Mouse (Mus musculus) CH12.LX (cell line): ENCODE results near the gene Rrp8. TPM values are rescaled to one million over a fixed set of nuclear protein-coding genes. Genes with fewer than 3 reads are reported as not detected.

ENCODE experiments used
- DNase-seq: peaks from one replicate; pipeline ENCODE4 v3.0.0-alpha.2; 2013; ENCODE audit errors: extremely low read depth
- H3K27ac ChIP-seq: 2 replicates; pipeline ENCODE4 v1.5.1; 2012; ENCODE audit warnings: low read depth, mild to moderate bottlenecking, control low read depth, moderate library complexity; ENCODE audit not compliant: insufficient read depth
- H3K27me3 ChIP-seq: replicated peaks from 2 replicates; pipeline ENCODE3; 2012; ENCODE audit warnings: inconsistent platforms
- H3K36me3 ChIP-seq, 2 experiments: replicated peaks in 1 of 2; 2 replicates each; pipeline versions ENCODE3 to v1.6.1; 2012; ENCODE audit warnings: inconsistent platforms in 1 of 2, low read length in 1 of 2, mild to moderate bottlenecking in 1 of 2, mixed read lengths in 1 of 2, moderate library complexity in 1 of 2; ENCODE audit not compliant: control insufficient read depth in 1 of 2, insufficient read depth in 1 of 2
- H3K4me1 ChIP-seq, 2 experiments: 2 replicates each; pipeline ENCODE4 v1.6.1; 2012; ENCODE audit warnings: inconsistent platforms in 1 of 2, moderate library complexity in 1 of 2; ENCODE audit not compliant: insufficient read depth in 2 of 2, control insufficient read depth in 1 of 2
- H3K4me2 ChIP-seq: 2 replicates; pipeline ENCODE4 v1.6.1; 2012; ENCODE audit warnings: low read depth, mild to moderate bottlenecking, control low read depth; ENCODE audit not compliant: poor library complexity, insufficient read depth, severe bottlenecking
- H3K4me3 ChIP-seq, 3 experiments: fragments of 150-350 bp in 1 of 3; sonication (generic) in 1 of 3; replicated peaks in 1 of 3; 2 replicates each; pipeline versions ENCODE3 to v1.5.1; 2011 to 2012; ENCODE audit warnings: low read depth in 2 of 3, low read length in 2 of 3, mild to moderate bottlenecking in 2 of 3, moderate library complexity in 2 of 3, control low read depth in 1 of 3, improper control_type of control experiment in 1 of 3, inconsistent platforms in 1 of 3, mixed read lengths in 1 of 3; ENCODE audit not compliant: poor library complexity in 1 of 3
- H3K79me2 ChIP-seq: replicated peaks from 2 replicates; pipeline ENCODE4 v1.6.1; 2012; ENCODE audit warnings: mild to moderate bottlenecking, moderate library complexity; ENCODE audit not compliant: control insufficient read depth, poor library complexity, insufficient read depth, severe bottlenecking; ENCODE audit errors: extremely low read depth
- H3K9ac ChIP-seq: 2 replicates; pipeline ENCODE4 v1.6.1; 2012; ENCODE audit warnings: low read depth, mild to moderate bottlenecking, control low read depth, moderate library complexity; ENCODE audit not compliant: insufficient read depth
- H3K9me3 ChIP-seq: replicated peaks from 2 replicates; pipeline ENCODE3; 2012; ENCODE audit warnings: low read length, inconsistent platforms, mixed read lengths
- CTCF ChIP-seq, 2 experiments: IDR thresholded peaks in 1 of 2; conservative IDR thresholded peaks in 1 of 2; 2 replicates each; pipeline ENCODE4 v1.5.1; 2011 to 2012; ENCODE audit warnings: low read depth in 2 of 2, low read length in 2 of 2, improper control_type of control experiment in 1 of 2, inconsistent platforms in 1 of 2, mild to moderate bottlenecking in 1 of 2, moderate library complexity in 1 of 2
- E2F4 ChIP-seq: IDR thresholded peaks from 2 replicates; pipeline ENCODE4 v1.6.1; 2011; ENCODE audit warnings: low read depth, low read length, improper control_type of control experiment; ENCODE audit not compliant: insufficient replicate concordance
- EP300 ChIP-seq: IDR thresholded peaks from 2 replicates; pipeline ENCODE4 v1.6.1; 2011; ENCODE audit warnings: low read length, improper control_type of control experiment
- ETS1 ChIP-seq: conservative IDR thresholded peaks from 2 replicates; pipeline ENCODE4 v1.6.1; 2012; ENCODE audit warnings: low read depth, mild to moderate bottlenecking, inconsistent platforms, low read length, improper control_type of control experiment, moderate library complexity
- HCFC1 ChIP-seq: IDR thresholded peaks from 2 replicates; pipeline ENCODE4 v1.6.1; 2012; ENCODE audit warnings: low read depth, mild to moderate bottlenecking, inconsistent platforms, low read length, improper control_type of control experiment
- IRF4 ChIP-seq: IDR thresholded peaks from 2 replicates; pipeline ENCODE4 v1.6.1; 2014; ENCODE audit warnings: low read depth, mild to moderate bottlenecking, inconsistent platforms, low read length, improper control_type of control experiment
- JUN ChIP-seq: IDR thresholded peaks from 2 replicates; pipeline ENCODE4 v1.6.1; 2011; ENCODE audit warnings: low read depth, mild to moderate bottlenecking, low read length, improper control_type of control experiment, moderate library complexity; ENCODE audit not compliant: insufficient read depth
- JUND ChIP-seq: conservative IDR thresholded peaks from 2 replicates; pipeline ENCODE4 v1.6.1; 2011; ENCODE audit warnings: low read depth, low read length, improper control_type of control experiment
- MEF2A ChIP-seq: IDR thresholded peaks from 2 replicates; pipeline ENCODE4 v1.6.1; 2014; ENCODE audit warnings: low read depth, mild to moderate bottlenecking, inconsistent platforms, low read length, improper control_type of control experiment, borderline replicate concordance
- NRF1 ChIP-seq: IDR thresholded peaks from 2 replicates; pipeline ENCODE4 v1.6.1; 2014; ENCODE audit warnings: low read depth, mild to moderate bottlenecking, inconsistent platforms, low read length, improper control_type of control experiment, moderate library complexity
- POLR2A ChIP-seq: IDR thresholded peaks from 2 replicates; pipeline ENCODE4 v1.6.1; 2011; ENCODE audit warnings: low read depth, mild to moderate bottlenecking, improper control_type of control experiment, low read length
- POLR2AphosphoS2 ChIP-seq: IDR thresholded peaks from 2 replicates; pipeline ENCODE4 v1.6.1; 2011; ENCODE audit warnings: low read depth, low read length, improper control_type of control experiment
- SMC3 ChIP-seq: IDR thresholded peaks from 2 replicates; pipeline ENCODE4 v1.6.1; 2011; ENCODE audit warnings: low read depth, low read length, improper control_type of control experiment
- TBP ChIP-seq: conservative IDR thresholded peaks from 2 replicates; pipeline ENCODE4 v1.6.1; 2011; ENCODE audit warnings: low read depth, low read length, improper control_type of control experiment
- USF1 ChIP-seq: IDR thresholded peaks from 2 replicates; pipeline ENCODE4 v1.6.1; 2014; ENCODE audit warnings: low read depth, mild to moderate bottlenecking, inconsistent platforms, low read length, improper control_type of control experiment
- ZKSCAN1 ChIP-seq: IDR thresholded peaks from 2 replicates; pipeline ENCODE4 v1.6.1; 2012; ENCODE audit warnings: low read depth, inconsistent platforms, low read length, improper control_type of control experiment, borderline replicate concordance
- dilution Hi-C: fragments of 300-500 bp; cut with MboI; formaldehyde crosslinking; loops from 2 replicates; pipeline ENCODE4 v1.14.3; 2020; ENCODE audit warnings: low sequenced_read_pairs; ENCODE audit not compliant: extremely low pct_unique_long_range_greater_than_20kb, extremely low pct_ligation_motif_present
- in situ Hi-C: fragments of 300-500 bp; cut with MboI; formaldehyde crosslinking; loops from 3 replicates; pipeline ENCODE4 v1.14.3; 2019; ENCODE audit warnings: low sequenced_read_pairs, low pct_ligation_motif_present, low pct_unique_long_range_greater_than_20kb, mixed read lengths
- polyA plus RNA-seq: library from polyadenylated mRNA; unstranded; fragments of >175 nt; gene quantifications from 2 replicates; pipeline ENCODE4 v1.2.1, GENCODE M21; 2012; ENCODE audit warnings: low read depth; ENCODE audit not compliant: insufficient read length
- total RNA-seq, 2 experiments: library from RNA; depleted of rRNA; stranded (reverse); fragments of 300-350 nt in 1 of 2; fragments of >200 nt in 1 of 2; gene quantifications; 2 replicates each; pipeline ENCODE4 v1.2.3; 2012 to 2014

Gene Rrp8
- total and polyA plus RNA-seq, 3 experiments: 28.7 to 84.2 (median 57.3) TPM

GRCm38 (mm10) chr7:105741978-105742377, 4.8 kb upstream of the Rrp8 start:
- Histone ChIP-seq H3K9ac (no peak overlapping the region), H3K79me2 (peaks cover 10% of the 10 kb centered on the region), H3K36me3 (peaks cover 41 to 52% of the 10 kb centered on the region in 2 experiments)
- TF ChIP-seq POLR2AphosphoS2: no peak
- TF ChIP-seq EP300: no peak
- TF ChIP-seq IRF4: no peak
- TF ChIP-seq NRF1: no peak
- TF ChIP-seq POLR2A: no peak; the same call in 1 of the 2 replicates
- no peak for TF ChIP-seq ZKSCAN1
- TF ChIP-seq JUN: no peak
- no peak for TF ChIP-seq CTCF (conservative IDR thresholded peaks at IDR 0.05 in 1 of 2, IDR thresholded peaks at IDR 0.05 in 1 of 2; ENCODE audit: low read depth in 2 of 2, low read length in 2 of 2)
- no peak for TF ChIP-seq TBP
- no peak for TF ChIP-seq MEF2A
- no peak for TF ChIP-seq HCFC1
- no peak for TF ChIP-seq ETS1
- no peak for TF ChIP-seq USF1
- no peak for TF ChIP-seq E2F4
- TF ChIP-seq, all 38 proteins: peak for 0
- in situ Hi-C loops: loop anchor here (5.0 kb wide), 1 partner anchor 65 kb away; no protein-coding TSS in a partner anchor
- no peak for DNase-seq
- Histone ChIP-seq H3K4me1 (peaks cover 6 to 53% of the 10 kb centered on the region in 2 experiments), H3K27ac (no peak overlapping the region), H3K4me2 (no peak overlapping the region), H3K9me3 (no peaks in the 10 kb centered on the region), H3K27me3 (no peaks in the 10 kb centered on the region), H3K4me3 (no peak overlapping the region)
- dilution Hi-C loops: no loop called here

GRCm38 (mm10) chr7:105740851-105741250, 3.7 kb upstream of the Rrp8 start:
- H3K9ac ChIP-seq: no peak overlapping the region
- H3K4me2 ChIP-seq: no peak overlapping the region
- DNase-seq: no peak
- H3K36me3 ChIP-seq: peaks cover 32 to 41% of the 10 kb centered on the region in 2 experiments
- H3K79me2 ChIP-seq: peaks cover 14% of the 10 kb centered on the region
- dilution Hi-C loops: no loop called here
- no peak overlapping the region for H3K27ac ChIP-seq
- H3K4me3 ChIP-seq: no peak overlapping the region
- no peak for TF ChIP-seq ETS1
- no peak for TF ChIP-seq SMC3
- no peak for TF ChIP-seq JUND
- TF ChIP-seq HCFC1: no peak
- TF ChIP-seq NRF1: no peak
- in situ Hi-C loops: loop anchor here (5.0 kb wide), 1 partner anchor 66 kb away; no protein-coding TSS in a partner anchor
- no peaks in the 10 kb centered on the region for H3K9me3 ChIP-seq
- H3K4me1 ChIP-seq: peaks cover 6 to 53% of the 10 kb centered on the region in 2 experiments
- no peaks in the 10 kb centered on the region for H3K27me3 ChIP-seq
